Mouse (Mus musculus): ENCODE data around the gene Cdc14b. TPM values are rescaled to one million over a fixed set of nuclear protein-coding genes. Genes with fewer than 3 reads are reported as not detected.

The Cdc14b gene
- polyA plus RNA-seq, 1 experiment, result 0.23 TPM

DNA sequence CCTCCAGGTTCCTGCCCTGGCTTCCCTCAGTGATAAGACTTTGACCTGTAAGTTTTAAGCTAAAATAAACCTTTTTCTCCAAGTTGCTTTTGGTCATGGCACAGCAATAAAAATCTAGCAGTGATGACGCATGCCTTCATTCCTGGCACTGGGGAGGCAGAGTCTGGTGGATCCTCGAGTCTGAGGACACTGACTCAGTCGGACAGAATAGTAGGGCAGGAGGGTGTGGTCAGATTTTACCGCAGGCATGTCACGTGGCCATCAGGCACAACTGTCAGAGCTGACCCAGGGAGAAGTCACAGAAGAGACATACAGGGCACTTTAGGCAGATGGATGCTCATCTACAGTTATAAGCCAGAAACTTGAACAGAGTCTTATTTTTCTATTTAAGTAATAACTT lies 22.9 kb downstream of the Cdc14b start:
- TF ChIP-seq GATA1 (IDR thresholded peaks at IDR 0.05; ENCODE audit: low read length), result no peak

DNA sequence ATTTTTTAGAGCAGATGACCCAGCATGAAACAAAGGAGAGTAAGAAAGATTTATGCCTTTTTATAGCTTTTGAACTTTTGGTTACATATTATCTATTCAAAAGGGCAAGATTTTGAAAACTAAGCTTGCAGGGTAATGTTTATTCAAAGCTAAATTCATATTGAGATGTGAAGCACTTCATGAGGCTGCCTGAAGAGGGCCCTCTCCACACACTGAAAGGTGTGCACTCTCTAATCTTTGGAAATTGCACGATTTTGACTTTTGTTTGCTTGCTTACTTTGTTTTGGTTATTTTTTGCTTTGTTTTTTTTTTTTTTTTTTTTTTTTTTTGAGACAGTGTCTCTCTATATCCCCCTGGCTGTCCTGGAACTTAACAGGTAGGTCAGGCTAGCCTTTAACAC lies 24.7 kb downstream of the Cdc14b start:
- TF ChIP-seq GATA1 (IDR thresholded peaks at IDR 0.05; ENCODE audit: low read length), result no peak

DNA sequence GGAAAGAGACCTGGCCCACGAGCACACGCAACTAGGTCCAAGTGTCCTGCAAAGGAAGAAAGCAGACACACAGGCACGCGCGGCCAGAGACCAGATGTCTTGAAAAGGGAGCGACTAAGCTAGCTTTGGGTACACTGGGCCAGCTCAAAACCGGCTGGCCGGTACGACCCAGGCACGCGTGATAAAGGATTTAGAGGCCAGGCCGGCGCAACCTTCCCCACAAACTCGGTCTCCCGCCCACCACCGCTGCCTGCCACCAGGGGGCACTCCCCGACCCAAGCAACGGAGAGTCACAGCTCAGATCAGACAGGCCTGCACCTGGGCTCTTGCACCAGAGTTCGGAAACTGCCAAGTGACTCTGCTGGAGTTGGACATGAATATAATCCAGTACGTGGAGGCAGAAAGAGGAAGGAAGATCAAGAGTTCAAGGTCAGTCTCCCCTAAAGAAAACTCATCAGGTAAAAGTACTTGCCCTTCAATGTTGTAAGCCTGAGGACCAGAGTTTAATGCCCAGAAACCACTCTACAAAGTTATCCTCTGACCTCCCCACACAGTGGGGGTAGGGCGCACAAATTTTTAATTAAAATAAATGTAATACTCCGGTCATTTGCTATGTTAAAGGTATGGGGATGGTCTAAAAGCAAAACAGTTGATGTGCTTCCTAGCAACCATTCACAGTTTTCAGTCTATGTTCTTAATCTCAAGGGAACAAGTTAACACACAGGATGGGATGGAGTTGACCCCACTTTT lies 26.1 kb downstream of the Cdc14b start:
- no peak for TF ChIP-seq GATA1 (IDR thresholded peaks at IDR 0.05; ENCODE audit: low read length)

DNA sequence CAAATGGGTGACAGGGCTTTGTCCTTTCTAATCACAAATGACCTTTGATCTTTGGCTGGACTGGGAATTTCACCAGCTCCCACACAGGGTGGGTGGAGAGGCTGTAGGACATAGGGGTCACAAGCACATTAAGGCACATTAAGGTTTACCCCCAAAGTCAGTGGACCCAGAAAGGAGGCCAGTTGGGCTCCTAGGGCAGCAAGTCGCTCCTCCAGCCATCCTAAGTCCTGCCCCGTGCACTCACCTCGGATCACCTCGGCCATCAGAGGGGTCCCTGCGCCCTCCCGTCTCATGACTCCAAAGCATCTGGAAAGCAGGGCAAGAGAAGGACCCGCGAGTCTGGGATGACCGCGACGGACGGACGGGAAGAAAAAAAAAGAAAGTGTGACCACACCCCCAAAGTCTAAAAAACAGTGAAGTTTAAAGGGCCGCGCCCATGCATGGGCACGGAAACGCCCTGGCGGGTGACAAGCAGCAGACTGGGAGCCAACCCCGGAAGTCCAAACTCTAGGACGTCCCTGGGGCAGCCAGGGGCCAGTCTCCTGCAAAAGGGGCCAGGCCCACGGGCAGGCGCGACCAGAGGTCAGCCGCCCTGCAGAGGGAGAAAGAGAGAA lies 26.8 kb downstream of the Cdc14b start:
- TF ChIP-seq GATA1 (IDR thresholded peaks at IDR 0.05; ENCODE audit: low read length), result no peak

DNA sequence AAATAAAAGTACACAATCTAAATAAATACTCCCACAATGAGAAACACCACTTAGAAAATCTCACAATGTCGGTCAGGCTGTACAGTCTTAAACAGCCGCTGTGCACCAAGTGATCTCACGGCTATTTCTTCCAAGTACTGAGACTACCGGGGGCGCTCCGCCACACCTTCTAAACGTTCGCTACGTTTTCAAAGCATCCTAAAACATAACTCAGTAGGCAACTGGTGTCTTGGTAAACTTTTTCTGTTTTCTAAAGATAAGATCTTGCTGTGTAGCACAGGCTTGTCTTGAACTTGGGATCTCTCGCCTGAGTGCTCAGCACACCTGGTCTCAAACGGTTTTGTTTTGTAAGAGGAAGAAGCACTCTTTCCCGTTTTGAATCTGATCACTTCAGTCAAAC lies 29.0 kb downstream of the Cdc14b start:
- TF ChIP-seq GATA1 (IDR thresholded peaks at IDR 0.05; ENCODE audit: low read length), result no peak

DNA sequence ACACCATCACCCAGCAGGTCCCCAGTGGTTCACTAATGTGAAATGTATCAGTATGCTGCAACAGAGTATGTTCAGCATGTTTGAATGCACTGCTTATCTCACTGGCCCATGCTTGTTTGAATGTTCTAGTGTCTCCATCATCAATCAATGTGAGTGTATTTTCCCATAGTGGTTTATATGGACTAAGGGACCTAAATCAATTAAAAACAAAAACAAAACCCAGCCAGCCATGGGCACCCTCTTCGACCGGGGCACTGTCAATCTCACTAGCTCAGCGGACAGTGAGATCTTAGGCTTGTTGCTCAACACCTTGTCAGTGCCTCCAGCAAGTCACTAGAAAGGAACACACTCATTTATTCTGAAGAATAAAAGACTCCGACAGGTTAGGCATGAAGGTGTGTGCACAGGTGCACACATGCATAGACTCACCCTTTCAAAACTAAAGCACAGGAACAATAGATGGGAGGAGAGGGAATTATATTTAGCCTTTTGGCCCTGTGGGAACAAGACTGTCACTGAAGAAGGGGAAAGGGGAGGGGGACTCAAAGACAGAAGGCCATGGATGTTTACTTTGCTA lies 30.3 kb downstream of the Cdc14b start:
- no peak for TF ChIP-seq GATA1 (IDR thresholded peaks at IDR 0.05; ENCODE audit: low read length)

DNA sequence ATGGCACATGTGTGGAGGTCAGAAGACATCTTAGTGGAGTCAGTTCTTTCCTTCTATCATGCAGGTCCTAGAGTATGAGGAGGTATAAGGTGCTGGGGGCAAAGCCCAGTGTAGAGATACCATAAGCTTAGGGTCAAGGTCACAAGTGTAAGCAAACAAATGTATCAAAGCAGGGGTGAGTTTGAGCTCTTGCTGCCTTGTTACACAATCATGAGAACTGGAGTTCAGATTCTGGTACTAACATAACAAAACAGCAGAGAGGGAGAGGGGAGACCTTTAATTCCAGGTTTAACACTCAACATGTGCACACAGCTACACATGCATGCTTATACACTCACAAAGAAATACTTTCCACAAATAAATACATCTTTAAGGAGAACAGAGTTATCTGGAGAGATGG lies 32.4 kb downstream of the Cdc14b start:
- TF ChIP-seq GATA1 (IDR thresholded peaks at IDR 0.05; ENCODE audit: low read length), result no peak

DNA sequence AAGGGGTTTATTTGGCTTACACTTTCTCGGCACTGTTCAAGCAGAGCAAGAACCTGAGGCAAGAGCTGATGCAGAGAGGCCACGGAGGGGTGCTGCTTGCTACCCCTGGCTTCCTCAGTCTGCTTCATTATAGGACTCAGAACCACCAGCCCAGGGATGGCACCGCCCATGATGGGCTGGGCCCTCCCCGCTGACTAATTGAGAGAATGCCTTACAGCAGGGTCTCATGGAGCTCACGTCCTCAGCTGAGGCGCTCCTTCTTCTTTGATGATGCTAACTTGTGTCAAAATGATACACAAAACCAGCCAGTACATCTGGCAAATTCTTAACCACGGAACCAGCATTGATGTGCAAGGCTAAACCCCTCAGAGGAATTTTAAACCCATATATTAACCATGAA lies 34.5 kb downstream of the Cdc14b start:
- no peak for TF ChIP-seq GATA1 (IDR thresholded peaks at IDR 0.05; ENCODE audit: low read length)

DNA sequence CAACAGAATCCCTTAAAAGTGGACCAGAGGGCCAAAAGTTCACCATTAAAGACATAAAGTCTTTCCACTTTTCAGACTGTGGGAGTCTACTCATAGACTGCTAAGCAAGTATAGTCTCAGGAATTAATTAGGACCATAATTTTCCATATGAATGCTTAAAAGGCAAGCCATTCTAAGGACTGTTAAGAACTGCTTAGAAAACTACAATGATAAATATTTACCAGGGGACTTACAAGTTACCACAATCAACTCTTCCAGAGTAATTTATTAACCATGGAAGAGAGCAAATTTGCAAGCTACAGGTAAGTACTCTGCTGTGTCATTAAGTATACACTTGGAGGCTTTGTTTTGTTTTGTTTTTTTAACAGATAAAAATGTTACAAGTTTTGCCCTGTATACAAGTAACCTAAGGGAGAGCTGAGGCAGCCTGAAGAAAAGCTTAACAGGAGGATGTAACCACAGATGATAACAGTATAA lies 37.4 kb downstream of the Cdc14b start:
- TF ChIP-seq GATA1 (IDR thresholded peaks at IDR 0.05; ENCODE audit: low read length), result no peak

DNA sequence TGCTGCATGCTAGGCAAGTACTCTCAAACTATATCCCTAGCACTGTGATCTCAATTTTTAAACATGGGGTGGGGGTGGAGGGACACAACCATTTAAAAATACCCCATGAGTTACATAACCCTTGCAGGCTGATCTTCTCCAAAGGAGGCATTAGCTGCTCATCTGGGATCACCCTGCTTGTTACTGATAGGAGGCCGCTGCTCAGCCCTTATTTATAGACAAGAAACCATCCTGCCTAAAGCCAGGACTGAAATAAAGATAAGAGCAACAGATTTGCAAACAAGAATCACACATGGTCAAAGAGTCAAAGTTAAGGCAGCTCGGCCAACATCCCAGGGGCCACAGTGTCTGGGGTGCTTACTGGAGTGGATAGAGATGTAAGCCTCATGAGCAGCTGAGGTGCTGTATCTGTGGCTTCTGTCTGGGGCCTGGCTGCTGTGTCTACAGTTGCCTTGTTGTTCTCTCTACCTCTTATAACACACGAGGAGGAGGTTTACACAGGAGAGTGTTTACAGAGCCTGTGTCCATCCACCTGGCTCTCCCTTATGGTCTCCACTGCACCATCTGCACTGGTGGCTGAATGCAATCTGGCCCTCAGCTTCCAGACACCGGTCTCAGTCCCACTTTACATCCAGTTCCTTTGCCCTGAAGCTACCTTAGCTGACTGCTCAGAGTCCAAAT lies 38.0 kb downstream of the Cdc14b start:
- TF ChIP-seq GATA1 (IDR thresholded peaks at IDR 0.05; ENCODE audit: low read length), result no peak

DNA sequence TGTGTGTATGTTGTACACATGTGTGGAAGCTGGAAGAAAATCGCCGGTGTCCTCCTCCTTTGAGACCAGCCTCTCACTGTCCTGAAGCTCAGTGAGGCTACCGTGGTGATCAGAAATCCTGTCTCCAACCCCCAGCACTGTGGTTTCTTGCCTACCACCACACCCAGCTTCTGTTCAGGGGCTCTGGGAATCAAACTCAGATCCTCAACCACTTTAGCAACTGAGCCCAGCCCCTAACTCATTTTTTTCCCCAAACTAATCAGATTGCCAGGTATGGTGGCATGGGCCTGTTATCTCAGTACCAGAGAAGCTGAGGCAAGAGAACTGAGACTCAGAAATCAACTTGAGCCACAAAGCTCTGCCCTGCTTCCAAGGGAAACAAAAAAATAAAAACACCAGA lies 39.3 kb downstream of the Cdc14b start:
- no peak for TF ChIP-seq GATA1 (IDR thresholded peaks at IDR 0.05; ENCODE audit: low read length)

DNA sequence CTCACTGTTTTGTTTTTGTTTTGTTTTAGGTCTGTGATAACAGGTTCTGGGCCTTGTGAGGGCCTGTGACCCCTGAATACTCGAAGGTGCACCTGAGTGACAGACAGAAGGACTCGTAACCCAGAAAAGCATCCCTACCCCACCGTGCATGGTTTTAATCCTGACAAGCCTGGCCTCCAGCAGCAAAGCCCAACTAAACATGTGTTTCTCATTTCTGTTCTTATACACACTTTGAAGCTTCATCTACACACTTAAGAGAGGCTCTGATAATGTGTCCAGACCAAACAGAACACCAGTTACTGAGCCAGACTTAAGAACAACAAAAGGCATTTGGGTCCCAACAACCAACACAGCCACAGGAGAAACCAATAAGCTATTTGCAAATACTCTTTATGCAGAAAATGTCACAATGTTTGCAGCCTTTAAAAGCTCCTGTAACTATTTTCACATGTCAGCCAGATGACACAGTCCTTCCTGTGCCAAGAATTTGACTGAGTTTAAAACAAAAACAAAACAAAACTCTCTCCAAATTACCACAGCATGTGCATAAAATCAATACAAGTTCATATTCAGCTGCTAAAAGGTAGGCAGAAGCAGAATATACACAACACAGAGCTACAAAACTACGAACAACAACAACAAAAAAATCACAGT lies 39.9 kb downstream of the Cdc14b start:
- no peak for TF ChIP-seq GATA1 (IDR thresholded peaks at IDR 0.05; ENCODE audit: low read length)

DNA sequence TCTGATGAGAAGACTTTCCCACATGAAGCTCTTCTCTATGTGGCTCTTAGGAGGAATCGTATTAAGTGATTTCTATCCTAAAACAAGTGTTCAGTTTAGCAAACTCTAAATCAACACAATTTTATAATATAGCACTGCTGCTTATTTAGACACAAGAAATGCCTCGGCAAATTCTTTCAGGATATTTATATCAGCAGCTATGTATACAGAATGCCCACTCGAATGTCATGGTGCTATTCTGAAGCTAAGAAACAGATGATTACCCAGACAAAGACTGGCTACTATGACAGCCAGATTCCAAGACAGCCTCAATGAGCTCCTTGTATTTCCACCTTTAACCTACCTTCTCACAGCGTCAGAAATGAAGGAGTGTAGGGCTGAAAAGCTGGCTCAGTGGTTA lies 42.0 kb downstream of the Cdc14b start:
- no peak for TF ChIP-seq GATA1 (IDR thresholded peaks at IDR 0.05; ENCODE audit: low read length)

DNA sequence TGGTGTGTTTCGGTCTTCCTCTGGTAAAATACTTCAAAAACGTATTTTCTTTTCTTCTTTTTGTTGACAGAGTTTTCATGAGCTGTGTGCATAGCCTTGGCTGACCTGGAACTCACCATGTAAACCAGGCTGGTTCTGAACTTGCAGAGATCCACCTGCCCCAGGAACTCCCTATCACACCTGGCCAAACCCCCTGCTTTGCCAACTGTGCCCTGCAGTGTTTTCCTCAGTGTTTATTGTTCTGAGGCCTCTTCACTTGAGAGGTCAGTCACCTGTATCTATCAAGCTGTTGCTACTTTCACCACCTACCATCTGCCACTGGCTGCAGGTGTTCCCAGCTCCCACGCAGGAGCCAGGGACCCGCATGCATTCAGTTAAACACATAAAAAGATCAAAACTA lies 48.4 kb downstream of the Cdc14b start:
- TF ChIP-seq GATA1 (IDR thresholded peaks at IDR 0.05; ENCODE audit: low read length), result no peak

DNA sequence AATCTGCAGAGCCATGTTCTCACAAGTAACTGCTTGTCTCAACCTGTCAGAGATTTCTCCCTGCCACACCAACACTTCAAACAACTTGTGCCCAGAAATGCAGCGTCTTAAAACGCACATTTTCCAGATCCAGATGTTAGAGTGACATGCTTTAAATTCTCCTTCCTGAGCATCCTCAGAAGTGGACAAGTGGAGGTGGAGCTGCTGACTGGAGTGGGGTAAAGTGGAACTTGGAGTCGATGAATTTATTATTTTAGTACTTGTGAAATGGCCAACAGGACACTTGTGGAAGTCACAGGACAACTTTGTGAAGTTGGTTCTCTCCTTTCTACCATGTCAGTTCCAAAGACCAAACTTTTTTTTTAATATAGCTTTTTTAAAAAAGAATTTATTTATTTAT lies 49.4 kb downstream of the Cdc14b start:
- TF ChIP-seq GATA1 (IDR thresholded peaks at IDR 0.05; ENCODE audit: low read length), result no peak

DNA sequence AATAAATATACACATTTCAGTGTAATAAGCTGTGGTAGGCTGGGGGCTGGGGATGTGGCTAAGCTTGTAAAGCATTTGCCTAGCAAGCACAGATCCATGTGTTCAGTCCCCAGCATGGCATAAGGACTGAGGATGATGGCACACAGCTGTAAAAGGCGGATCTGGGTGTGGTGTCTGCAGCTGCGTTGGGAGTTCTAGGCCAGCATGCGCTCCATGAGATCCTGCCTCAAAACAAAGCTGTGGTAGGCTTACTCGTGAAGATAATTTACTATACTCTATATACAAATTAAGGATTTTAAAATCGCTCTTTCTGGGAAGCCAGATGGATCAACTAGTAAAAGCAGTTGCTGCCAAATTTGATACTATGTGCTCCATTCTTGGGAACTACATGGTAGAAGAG lies 60.2 kb downstream of the Cdc14b start:
- TF ChIP-seq GATA1 (IDR thresholded peaks at IDR 0.05; ENCODE audit: low read length), result no peak

Measured in G1E-ER4 (cell line).